Mouse (Mus musculus): ENCODE results near the gene Bglap. TPM values are rescaled to one million over a fixed set of nuclear protein-coding genes. Genes with fewer than 3 reads are reported as not detected.
A peak's percentile ranks its signal among the peaks of the same experiment; 100 is the strongest.
"Not testable (repeated sequence)": the region's sequence is repeated elsewhere in the genome, so short reads cannot be mapped to it uniquely, and the experiment has no call there.

Bglap gene
- total RNA-seq, 2 experiments from 2014 or later: not detected

DNA sequence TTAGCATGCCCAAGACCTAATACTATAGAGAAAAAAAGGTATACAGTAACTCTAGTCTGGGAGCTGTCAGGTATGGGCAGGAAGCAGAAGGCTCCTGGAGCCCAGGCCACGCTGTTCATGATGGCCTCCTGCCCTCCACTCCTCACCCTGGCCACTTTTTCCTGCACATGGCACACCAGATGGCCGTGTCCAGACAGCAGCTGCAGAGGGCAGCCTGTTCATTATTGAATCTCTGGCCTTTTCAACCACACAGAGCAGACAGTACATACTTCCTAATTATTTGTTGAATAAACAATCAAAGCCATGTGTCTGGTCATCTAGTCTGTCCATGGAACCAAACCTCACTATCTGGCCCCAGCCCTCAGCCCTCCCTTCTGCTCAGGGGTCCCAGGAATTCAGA, 14.4 kb upstream of the Bglap start:
- intact Hi-C loops (cut with DNase I): no loop called here
- DNase-seq (ENCODE audit: low spot score): no peak

GRCm38 (mm10) chr3:88395742-88396141, 11.5 kb upstream of the Bglap start:
- intact Hi-C loops (cut with DNase I): no loop called here
- DNase-seq (ENCODE audit: low spot score): no peak

DNA sequence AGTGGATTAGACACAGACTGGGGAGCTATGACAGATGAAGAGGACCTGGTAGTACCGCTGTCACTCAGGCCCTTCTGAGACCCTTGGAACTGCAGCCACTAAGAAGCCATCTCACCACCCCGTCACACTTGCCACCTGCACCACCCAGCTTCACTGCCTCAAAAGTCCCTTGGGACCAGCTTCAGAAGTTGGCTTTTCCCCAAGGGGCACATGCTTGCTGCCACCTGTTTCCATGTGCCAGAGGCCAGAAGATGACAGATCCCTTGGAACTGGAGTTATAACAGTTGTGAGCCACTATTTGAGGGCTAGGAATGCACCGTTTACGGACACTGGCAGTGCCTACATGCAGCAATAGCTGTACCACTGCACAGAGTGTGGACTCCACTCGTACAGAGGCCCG, 11.0 kb upstream of the Bglap start:
- intact Hi-C loops (cut with DNase I): no loop called here
- DNase-seq (ENCODE audit: low spot score): no peak

GRCm38 (mm10) chr3:88393776-88394375, 9.6 kb upstream of the Bglap start:
- no peak for DNase-seq (ENCODE audit: low spot score)
- intact Hi-C loops (cut with DNase I): no loop called here

DNA sequence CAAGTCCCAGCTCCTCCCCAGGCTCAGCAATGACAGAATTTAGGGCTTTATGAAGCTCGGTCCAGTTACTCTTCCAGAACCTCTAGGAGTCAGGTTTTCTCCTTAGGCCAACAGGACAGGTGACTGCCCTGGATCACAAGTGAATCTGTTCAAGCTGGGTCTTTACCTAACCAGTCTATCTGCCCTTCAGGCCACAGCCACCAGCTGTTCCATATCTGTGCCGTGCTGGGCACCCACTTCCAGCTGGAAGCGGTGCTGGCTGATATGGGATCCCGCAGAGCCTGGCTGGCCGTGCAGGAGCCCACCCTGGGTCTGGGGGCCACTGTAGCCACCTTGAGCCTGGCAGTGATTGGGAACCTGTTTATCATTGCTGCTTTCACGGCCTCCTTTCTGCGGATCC, 1.9 kb downstream of the Bglap start:
- DNase-seq (ENCODE audit: low spot score); intact Hi-C loops (cut with DNase I): not testable (repeated sequence)

DNA sequence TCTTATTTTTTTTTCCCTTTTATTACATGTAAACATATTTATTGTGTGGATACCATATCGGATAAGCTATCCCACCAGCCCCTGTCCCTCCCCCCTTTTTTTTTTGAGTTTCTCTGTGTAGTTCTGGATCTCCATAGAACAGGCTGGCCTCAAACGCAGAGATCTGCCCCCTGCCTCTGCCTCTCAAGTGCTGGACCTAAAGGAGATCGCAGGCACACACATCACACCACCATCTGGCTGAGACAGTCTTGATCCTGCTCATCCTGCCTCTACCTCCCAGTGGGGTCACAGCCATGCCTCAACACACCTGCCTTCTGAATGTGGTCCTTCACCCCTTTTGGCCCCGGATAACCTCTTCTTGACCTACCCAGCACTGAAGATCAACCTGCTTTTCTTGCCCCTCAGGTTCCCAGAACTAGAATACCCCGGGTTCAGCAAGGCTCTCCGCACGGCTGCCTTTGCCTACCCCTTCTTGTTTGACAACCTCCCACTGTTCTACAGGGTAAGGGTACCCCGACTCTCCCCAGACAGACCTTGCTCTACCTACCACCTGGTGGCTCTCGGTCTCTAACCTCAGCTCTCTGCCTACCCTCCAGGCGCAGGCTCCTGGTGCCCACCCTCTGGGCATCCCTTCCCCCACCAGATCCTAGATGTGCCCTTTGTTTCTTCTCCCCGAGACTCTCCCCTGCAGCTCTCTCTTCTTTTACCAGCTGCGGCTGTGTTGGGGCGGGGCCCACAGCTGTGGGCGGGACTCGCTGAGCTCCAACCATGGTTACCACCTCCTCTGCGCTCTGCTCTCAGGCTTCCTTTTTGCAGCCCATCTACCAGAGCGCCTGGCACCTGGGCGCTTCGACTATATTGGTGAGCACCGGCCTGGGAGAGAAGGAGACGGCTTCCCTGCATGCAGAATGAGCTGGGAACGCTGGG, 2.6 kb downstream of the Bglap start:
- intact Hi-C loops (cut with DNase I); DNase-seq (ENCODE audit: low spot score): not testable (repeated sequence)

GRCm38 (mm10) chr3:88378599-88378998, 5.7 kb downstream of the Bglap start, which contains the start of gene Bglap2:
Gene Bglap2 (minus strand): TSS chr3:88378699.
- intact Hi-C loops (cut with DNase I); DNase-seq (ENCODE audit: low spot score): not testable (repeated sequence)

DNA sequence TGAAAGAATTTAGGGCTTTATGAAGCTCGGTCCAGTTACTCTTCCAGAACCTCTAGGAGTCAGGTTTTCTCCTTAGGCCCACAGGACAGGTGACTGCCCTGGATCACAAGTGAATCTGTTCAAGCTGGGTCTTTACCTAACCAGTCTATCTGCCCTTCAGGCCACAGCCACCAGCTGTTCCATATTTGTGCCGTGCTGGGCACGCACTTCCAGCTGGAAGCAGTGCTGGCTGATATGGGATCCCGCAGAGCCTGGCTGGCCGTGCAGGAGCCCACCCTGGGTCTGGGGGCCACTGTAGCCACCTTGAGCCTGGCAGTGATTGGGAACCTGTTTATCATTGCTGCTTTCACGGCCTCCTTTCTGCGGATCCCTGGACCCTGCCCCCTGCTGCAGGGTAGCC, 7.6 kb downstream of the Bglap start:
- intact Hi-C loops (cut with DNase I); DNase-seq (ENCODE audit: low spot score): not testable (repeated sequence)

DNA sequence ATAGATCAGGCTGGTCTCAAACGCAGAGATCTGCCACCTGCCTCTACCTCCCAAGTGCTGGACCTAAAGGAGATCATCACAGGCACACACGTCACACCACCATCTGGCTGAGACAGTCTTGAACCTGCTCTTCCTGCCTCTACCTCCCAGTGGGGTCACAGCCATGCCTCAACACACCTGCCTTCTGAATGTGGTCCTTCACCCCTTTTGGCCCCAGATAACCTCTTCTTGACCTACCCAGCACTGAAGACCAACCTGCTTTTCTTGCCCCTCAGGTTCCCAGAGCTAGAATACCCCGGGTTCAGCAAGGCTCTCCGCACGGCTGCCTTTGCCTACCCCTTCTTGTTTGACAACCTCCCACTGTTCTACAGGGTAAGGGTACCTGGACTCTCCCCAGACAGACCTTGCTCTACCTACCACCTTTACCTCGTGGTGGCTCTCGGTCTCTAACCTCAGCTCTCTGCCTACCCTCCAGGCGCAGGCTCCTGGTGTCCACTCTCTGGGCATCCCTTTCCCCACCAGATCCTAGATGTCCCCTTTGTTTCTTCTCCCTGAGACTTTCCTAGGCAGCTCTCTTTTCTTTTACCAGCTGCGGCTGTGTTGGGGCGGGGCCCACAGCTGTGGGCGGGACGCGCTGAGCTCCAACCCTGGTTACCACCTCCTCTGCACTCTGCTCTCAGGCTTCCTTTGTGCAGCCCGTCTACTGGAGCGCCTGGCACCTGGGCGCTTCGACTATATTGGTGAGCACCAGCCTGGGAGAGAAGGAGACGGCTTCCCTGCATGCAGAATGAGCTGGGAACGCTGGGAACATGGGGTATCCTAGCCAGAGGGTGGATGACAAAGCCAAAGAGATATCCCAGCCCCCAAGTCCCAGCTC, 8.3 kb downstream of the Bglap start:
- intact Hi-C loops (cut with DNase I); DNase-seq (ENCODE audit: low spot score): not testable (repeated sequence)

- DNase-seq (ENCODE audit: low spot score); intact Hi-C loops (cut with DNase I): not testable (repeated sequence)
Measured at GRCm38 (mm10) chr3:88372643-88373042, 11.6 kb downstream of the Bglap start, which contains the start of gene Bglap3. Gene Bglap3 (minus strand): TSS chr3:88372743.

DNA sequence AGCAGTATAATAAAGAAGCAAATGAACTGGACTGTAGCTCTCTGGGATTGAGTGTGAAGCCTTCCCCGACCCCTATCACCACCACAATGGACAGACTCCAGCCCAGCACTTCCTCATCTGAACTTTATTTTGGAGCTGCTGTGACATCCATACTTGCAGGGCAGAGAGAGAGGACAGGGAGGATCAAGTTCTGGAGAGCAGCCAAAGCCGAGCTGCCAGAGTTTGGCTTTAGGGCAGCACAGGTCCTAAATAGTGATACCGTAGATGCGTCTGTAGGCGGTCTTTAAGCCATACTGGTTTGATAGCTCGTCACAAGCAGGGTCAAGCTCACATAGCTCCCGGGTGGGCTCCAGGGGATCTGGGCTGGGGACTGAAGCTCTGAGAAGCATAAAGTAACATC, 15.8 kb downstream of the Bglap start:
- intact Hi-C loops (cut with DNase I); DNase-seq (ENCODE audit: low spot score): not testable (repeated sequence)

- intact Hi-C loops (cut with DNase I); DNase-seq (ENCODE audit: low spot score): not testable (repeated sequence)
Measured at GRCm38 (mm10) chr3:88367517-88367916, 16.7 kb downstream of the Bglap start.

DNA sequence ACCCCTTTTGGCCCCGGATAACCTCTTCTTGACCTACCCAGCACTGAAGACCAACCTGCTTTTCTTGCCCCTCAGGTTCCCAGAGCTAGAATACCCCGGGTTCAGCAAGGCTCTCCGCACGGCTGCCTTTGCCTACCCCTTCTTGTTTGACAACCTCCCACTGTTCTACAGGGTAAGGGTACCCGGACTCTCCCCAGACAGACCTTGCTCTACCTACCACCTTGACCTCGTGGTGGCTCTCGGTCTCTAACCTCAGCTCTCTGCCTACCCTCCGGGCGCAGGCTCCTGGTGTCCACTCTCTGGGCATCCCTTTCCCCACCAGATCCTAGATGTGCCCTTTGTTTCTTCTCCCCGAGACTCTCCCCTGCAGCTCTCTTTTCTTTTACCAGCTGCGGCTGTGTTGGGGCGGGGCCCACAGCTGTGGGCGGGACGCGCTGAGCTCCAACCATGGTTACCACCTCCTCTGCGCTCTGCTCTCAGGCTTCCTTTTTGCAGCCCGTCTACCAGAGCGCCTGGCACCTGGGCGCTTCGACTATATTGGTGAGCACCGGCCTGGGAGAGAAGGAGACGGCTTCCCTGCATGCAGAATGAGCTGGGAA, 17.3 kb downstream of the Bglap start:
- intact Hi-C loops (cut with DNase I); DNase-seq (ENCODE audit: low spot score): not testable (repeated sequence)

DNA sequence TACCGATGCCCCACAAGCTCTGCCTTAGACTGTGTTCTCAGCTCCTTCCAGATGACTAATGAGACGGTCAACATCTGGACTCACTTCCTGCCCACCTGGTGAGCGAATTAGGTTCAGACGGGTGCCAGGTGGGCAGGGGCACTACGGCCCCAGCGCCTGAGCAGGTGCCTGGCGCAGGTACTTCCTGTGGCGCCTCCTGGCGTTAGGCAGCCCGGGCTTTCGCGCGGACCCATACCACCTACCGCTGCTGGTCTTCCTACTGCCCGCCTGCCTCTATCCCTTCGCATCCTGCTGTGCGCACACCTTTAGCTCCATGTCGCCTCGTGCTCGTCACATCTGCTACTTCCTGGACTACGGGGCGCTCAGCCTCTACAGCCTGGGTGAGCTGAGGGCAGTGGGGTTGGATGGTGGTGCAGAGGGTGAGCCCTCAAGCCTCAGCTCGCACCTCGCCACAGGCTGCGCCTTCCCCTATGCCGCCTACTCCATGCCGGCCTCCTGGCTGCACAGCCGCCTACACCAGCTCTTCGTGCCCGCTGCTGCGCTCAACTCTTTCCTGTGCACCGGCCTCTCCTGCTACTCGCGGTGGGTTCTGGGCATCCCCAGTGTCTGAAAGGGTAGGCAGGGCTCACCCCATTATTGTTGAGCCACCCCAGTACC, 18.4 kb downstream of the Bglap start:
- intact Hi-C loops (cut with DNase I): no loop called here
- DNase-seq (ENCODE audit: low spot score): no peak

- peak; percentile 49 for DNase-seq (ENCODE audit: low spot score)
- intact Hi-C loops (cut with DNase I): no loop called here
Measured at GRCm38 (mm10) chr3:88364337-88364736, 19.9 kb downstream of the Bglap start, which contains the start of gene Paqr6. Gene Paqr6 (plus strand): TSS chr3:88364584.

DNA sequence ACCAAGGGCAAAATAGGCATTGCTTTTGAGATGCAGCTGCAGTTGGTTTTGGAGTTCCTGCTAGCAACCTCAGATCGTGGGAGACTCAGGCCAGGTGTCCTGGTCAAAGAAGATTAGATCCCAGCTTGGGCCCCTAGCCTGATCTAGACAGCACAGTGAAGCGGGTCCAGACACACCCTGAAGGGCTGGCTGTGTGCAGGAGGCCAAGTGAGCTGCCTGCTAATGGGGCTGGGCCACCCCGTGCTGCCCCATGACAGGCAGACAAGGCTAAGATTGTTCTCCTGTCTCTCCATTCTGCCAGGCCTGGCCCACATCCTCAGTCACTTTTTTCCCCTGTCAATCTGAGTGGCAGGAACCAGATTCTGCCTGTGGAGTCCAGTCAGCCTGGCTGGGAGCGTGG, 20.6 kb downstream of the Bglap start:
- no peak for DNase-seq (ENCODE audit: low spot score)
- intact Hi-C loops (cut with DNase I): no loop called here

DNA sequence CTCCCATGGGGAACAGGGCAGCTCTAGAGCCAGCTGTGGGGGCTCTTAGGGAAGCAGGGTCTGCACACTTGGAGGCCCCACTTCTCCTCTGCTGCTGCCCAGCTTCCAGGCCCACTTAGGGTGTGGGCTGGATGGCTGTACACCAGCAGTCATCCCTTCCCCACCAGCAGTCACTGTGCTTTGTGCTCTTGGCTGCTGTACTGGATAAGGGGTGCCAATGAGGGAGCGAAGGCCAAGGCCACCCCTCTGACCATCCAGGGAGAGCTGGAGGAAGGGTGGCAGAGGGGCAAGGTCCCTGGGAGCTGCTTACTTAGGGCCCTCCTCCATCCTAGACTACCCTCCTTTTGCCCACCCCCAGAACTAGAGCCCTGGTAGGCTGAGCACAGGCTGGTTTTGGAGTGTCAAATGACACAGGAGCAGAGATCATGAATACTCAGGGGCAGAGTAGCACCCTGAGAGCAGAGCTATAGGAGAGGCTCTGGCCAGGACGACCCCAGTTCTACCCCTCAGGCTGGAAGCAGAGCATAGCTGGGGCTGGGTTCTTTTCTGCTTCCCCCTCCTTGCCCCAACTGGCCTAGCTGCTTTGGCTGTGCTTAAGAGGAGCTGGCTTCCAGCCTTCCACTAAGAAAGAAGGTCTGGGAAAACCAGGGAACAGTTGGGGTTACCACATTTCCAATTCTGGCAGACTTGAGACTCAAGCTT, 22.5 kb downstream of the Bglap start:
- intact Hi-C loops (cut with DNase I): no loop called here

GRCm38 (mm10) chr3:88361096-88361495, 23.2 kb downstream of the Bglap start:
- intact Hi-C loops (cut with DNase I): no loop called here

More for the DNA sequence above, 22.5 kb downstream of the Bglap start:
- DNase-seq (ENCODE audit: low spot score): no peak

More at GRCm38 (mm10) chr3:88361096-88361495, 23.2 kb downstream of the Bglap start:
- no peak for DNase-seq (ENCODE audit: low spot score)

All from heart, postnatal 25 days (tissue).